Mouse (Mus musculus) left cerebral cortex, adult 18-20 months (tissue): ENCODE data around the gene Mybpc2. TPM values are rescaled to one million over a fixed set of nuclear protein-coding genes. Genes with fewer than 3 reads are reported as not detected.

Source experiments
- DNase-seq, 2 experiments: peaks; one replicate each; pipeline ENCODE4 v3.0.0; 2021 to 2022; ENCODE audit warnings: low spot score in 2 of 2, mixed read lengths in 1 of 2
- microRNA-seq, 2 experiments: library from miRNA; unstranded; fragments of <30 nt; microRNA quantifications; one replicate each; pipeline ENCODE4 v1.2.0; 2021
- total RNA-seq, 2 experiments: library from RNA; stranded (reverse); gene quantifications; 2 replicates each; pipeline ENCODE4 v1.2.3; 2021

Mybpc2 gene
- total RNA-seq, 2 experiments from 2014 or later, result 0.12 to 0.28 TPM

- no peak for DNase-seq
These were observed 59.3 kb downstream of the Mybpc2 start, which contains the start of gene Aspdh for GRCm38 (mm10) chr7:44465111-44465510. Gene Aspdh (plus strand): TSS chr7:44465391.

DNA sequence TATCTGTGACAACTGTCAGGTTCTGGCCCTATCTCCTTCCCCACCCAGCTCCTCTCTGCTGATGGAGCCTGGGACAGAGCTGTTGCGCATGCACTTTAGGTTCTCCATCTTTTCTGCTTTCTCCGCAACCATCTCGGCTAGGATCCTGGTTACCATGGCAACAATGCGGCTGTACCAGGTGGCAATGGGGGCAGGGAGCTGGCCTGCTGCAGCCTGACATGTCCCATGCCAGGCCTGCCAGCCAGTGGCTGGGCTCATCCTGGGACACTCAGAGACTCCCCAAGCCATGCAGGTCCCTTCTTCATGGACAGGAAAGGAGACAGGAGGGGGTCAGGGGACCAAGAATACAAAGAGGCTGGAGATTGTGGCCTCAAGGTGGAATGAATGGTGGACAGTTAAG lies 59.9 kb downstream of the Mybpc2 start:
- DNase-seq, result peak; percentile 81 to 86

DNA sequence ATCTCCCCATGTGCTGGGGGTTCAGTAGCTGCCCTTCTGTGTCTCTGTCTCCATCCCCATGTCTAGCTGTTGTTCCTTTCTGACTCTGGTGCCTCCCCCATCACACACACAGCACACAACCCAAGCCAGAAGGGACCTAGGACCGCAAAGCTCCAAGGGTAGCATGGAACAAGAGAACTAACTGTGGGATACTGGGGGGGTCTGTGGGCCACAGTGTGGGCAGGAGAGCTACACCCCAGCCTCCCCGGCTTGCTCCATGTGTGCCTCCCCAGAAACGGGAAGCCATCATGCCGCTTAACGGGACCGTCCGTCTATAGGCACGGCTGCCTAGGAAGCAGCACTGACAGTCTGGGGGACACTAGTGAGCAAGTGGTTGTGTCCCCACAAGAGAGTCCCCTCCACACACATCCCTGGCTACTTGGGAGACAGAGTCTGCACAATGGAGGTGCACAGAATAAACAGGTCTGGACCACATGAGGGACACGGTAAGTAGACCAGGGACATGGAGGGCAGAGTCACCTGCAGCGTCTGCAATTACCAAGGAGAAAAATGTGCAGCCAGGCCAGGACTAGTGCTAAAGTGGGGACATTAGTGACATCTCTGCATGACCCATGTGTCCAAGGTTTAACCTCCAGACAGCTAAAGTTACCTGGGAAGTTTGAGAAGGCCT lies 60.8 kb downstream of the Mybpc2 start:
- DNase-seq, result no peak

DNA sequence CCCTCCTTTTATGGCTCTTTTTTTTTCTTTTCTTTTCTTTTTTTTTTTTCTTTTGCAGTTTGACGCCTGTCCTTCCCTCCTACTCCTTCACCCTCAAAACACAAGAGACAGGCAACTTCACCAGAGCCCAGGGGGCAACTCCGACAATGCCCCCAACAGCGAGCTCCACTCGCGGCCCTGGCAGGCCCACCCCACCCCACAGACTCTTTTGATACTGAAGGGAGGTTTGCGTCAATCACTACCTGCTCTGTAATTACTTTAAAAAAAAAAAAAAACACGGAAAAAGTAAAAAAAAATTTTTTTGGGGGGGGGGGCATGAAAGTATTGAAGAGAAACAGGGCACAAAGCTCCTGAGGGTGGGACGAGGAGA lies 61.4 kb downstream of the Mybpc2 start:
- no peak for DNase-seq

- peak in 1 of 2 experiments; percentile 64 for DNase-seq
These were observed 62.0 kb downstream of the Mybpc2 start for GRCm38 (mm10) chr7:44462218-44463055.

DNA sequence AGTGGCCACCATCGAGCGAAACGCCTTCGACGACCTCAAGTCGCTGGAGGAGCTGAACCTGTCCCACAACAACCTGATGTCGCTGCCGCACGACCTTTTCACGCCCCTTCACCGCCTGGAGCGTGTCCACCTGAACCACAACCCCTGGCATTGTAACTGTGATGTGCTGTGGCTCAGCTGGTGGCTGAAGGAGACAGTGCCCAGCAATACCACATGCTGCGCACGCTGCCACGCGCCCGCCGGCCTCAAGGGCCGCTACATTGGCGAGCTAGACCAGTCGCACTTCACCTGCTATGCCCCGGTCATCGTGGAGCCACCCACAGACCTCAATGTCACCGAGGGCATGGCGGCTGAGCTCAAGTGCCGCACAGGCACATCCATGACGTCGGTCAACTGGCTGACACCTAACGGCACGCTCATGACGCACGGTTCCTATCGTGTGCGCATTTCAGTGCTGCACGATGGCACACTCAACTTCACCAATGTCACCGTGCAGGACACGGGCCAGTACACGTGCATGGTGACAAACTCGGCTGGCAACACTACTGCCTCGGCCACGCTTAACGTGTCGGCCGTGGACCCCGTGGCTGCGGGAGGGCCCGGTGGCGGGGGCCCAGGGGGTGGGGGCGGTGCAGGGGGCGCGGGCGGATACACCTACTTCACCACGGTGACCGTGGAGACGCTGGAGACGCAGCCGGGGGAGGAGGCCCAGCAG lies 62.8 kb downstream of the Mybpc2 start:
- no peak for DNase-seq

- no peak for DNase-seq
These were observed 63.5 kb downstream of the Mybpc2 start for GRCm38 (mm10) chr7:44460767-44461502.

GRCm38 (mm10) chr7:44460067-44460466 lies 64.4 kb downstream of the Mybpc2 start:
- no peak for DNase-seq

GRCm38 (mm10) chr7:44456302-44456701 lies 68.2 kb downstream of the Mybpc2 start:
- peak in 1 of 2 experiments; percentile 1 for DNase-seq

DNA sequence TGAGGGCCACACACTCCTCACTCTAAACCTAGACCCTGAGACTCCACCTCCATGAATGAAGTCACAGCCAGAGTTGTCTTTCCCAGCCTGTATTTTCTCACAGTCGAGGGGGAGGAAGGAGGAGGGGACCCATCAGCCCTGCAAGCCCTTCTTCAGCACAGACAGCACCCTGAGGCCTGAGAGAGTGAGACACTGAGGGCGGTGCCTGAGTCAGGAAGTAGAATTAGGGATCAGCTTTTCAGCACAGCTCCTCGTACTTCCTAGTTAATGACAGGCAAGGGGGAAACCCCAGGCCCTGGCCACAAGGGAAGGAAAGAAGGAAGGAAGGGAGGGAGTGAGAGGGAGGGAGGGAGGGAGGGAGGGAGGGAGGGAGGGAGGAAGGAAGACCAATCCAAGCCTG lies 71.2 kb downstream of the Mybpc2 start:
- no peak for DNase-seq

Small RNAs within 50 kb of the gene (microRNA-seq; reads per million reads assigned to microRNA genes)
- gene Mir7052 (12.9 to 20.1 reads per million in 2 experiments), gene Mir7053 (0 to 0.99 reads per million in 2 experiments)

Other genes starting within 250 kb of the Mybpc2 start
- 1 to 10 TPM; 3.4 to 3.7 TPM for gene Clec11a, start 217.8 kb downstream of the Mybpc2 start, total RNA-seq
- 100 to 1,000 TPM; 519 to 589 TPM for gene Shank1, start 214.4 kb downstream of the Mybpc2 start, total RNA-seq
- 10 to 100 TPM; 56.6 to 66.2 TPM for gene Syt3, start 140.6 kb downstream of the Mybpc2 start, total RNA-seq
- 1 to 10 TPM in 1 of 2 experiments, under 1 TPM in 1; 0.98 to 2.7 TPM for gene 1700008O03Rik, start 138.8 kb downstream of the Mybpc2 start, total RNA-seq
- gene Lrrc4b, start 95.6 kb downstream of the Mybpc2 start, total RNA-seq, result 100 to 1,000 TPM; 284 to 289 TPM
- gene Aspdh, start 59.3 kb downstream of the Mybpc2 start, total RNA-seq, result 1 to 10 TPM; 5.0 to 5.6 TPM
- 10 to 100 TPM; 76.7 to 77.9 TPM for gene Josd2, start 56.7 kb downstream of the Mybpc2 start, total RNA-seq
- 100 to 1,000 TPM; 206 to 210 TPM for gene Emc10, start 28.1 kb downstream of the Mybpc2 start, total RNA-seq
- 10 to 100 TPM; 15.1 to 15.5 TPM for gene Fam71e1, start 28.1 kb downstream of the Mybpc2 start, total RNA-seq
- under 1 TPM; 0.12 to 0.21 TPM for gene Spib, start 7.4 kb upstream of the Mybpc2 start, total RNA-seq
- 10 to 100 TPM in 1 of 2 experiments, 1 to 10 TPM in 1; 9.7 to 10.8 TPM for gene Pold1, start 24.2 kb upstream of the Mybpc2 start, total RNA-seq
- gene Nr1h2, start 29.3 kb upstream of the Mybpc2 start, total RNA-seq, result 10 to 100 TPM; 75.2 to 85.6 TPM
- under 1 TPM in 1 of 2 experiments, not detected in 1; 0.37 TPM for gene Napsa, start 47.7 kb upstream of the Mybpc2 start, total RNA-seq
- gene Kcnc3, start 66.0 kb upstream of the Mybpc2 start, total RNA-seq, result 100 to 1,000 TPM in 1 of 2 experiments, 10 to 100 TPM in 1; 94.5 to 111 TPM
- gene Myh14, start 146.2 kb upstream of the Mybpc2 start, total RNA-seq, result 10 to 100 TPM; 22.4 to 24.4 TPM
- gene Izumo2, start 184.1 kb upstream of the Mybpc2 start, total RNA-seq, result not detected
- gene Vrk3, start 223.8 kb upstream of the Mybpc2 start, total RNA-seq, result 10 to 100 TPM; 25.5 to 26.5 TPM
- under 1 TPM; 0.23 to 0.89 TPM for gene Zfp473, start 226.4 kb upstream of the Mybpc2 start, total RNA-seq